Mouse (Mus musculus): ENCODE measurements around the gene Ptprn2.

Gene Ptprn2

DNA sequence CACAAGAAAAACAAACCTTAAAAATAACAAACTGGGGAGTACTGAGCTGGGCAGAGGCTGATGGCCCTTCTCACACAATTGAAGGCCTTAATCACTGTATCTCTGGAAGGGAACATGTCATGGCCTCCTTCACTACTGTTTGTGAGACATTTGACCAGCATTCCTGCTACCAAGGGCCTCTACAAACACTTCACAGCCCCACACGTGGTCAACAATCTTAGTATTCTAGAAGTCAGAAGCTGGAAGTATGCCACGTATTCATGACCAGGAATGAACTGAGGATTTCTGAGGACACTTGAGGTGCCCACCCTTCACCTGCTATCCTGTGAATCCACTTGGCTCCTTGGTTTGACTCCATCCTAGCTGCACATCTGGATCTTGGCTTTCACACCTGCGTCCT lies 302.8 kb downstream of the Ptprn2 start:
- DNase-seq: no peak

DNA sequence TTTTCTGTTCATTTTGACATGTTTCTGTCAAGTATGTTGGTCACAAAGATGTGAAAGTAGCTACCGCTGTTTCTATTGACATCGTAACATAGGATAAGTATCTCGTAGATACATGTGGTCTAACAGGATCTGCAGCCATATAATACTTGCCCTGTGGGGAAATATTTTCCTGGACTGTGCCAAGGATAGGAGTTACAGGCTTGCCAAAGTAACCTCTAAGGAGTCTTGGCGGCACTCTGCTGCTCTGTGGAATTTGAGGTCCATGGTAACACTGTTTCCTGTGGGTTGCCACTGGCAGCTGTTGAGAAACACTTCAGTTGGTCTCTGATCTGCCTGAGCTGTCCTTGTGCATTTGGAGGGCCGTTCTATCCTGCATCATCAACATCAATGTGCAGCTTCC lies 317.8 kb downstream of the Ptprn2 start:
- no peak for DNase-seq

- DNase-seq: no peak
These were observed 319.2 kb downstream of the Ptprn2 start for GRCm38 (mm10) chr12:116804712-116805111.

- DNase-seq: no peak
These were observed 319.7 kb downstream of the Ptprn2 start for GRCm38 (mm10) chr12:116805129-116805809.

GRCm38 (mm10) chr12:116806089-116806488 lies 320.6 kb downstream of the Ptprn2 start:
- no peak for DNase-seq

- DNase-seq: no peak
These were observed 327.5 kb downstream of the Ptprn2 start for GRCm38 (mm10) chr12:116813012-116813411.

DNA sequence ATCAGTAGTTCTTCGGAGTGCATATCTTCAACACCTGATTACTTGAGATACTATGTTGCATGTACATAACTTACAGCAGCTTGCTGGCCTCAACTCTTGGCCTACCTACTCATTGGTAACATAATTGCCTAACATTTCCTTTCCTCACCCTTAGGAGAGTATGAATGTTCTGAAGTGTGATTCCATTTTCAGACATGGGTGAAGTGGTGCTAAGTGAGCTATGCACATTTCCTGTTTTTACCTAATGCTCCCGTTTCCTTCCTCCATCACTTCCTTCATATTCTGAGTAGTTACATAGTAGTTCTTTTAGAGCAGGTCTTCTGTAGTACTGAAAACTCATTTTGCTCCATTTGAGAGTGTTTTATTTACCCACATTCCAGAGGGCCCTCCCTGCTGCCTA lies 334.3 kb downstream of the Ptprn2 start:
- DNase-seq: no peak

DNA sequence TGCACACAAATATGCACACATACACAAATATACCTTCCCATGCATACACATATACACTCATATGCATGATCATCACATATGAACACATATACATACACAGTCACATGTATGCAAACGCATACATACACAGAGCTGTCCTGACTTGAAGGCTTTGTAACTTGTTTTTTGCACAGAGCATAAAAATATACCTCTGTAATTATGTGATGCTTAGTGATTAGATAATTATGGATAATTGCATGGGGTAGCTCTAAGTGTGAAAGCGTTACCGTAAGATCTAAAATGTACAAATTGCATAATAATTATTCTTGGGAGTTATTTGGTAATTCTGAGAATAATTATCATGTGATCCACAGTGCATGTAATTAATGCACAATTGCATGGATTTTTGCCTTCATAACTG lies 337.8 kb downstream of the Ptprn2 start:
- DNase-seq: no peak

DNA sequence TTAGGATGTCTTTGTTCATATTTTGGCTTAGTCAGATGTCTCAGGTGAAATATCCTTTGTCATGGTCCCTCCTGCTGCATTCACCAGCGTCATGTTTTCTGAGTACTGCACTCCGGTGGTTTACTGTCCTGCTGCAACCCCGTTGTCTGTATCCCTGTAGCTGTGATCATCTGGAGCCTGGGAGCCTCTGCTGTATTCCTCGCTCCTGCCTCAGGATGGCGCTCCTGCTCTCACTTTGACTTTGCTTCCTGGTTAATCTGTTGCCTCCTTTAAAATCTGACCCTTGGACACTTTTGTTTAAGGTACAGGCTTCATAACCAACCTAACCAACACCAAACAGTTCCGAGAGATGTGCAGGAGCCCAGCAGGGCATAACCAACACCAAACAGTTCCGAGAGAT lies 342.2 kb downstream of the Ptprn2 start:
- DNase-seq: no peak

DNA sequence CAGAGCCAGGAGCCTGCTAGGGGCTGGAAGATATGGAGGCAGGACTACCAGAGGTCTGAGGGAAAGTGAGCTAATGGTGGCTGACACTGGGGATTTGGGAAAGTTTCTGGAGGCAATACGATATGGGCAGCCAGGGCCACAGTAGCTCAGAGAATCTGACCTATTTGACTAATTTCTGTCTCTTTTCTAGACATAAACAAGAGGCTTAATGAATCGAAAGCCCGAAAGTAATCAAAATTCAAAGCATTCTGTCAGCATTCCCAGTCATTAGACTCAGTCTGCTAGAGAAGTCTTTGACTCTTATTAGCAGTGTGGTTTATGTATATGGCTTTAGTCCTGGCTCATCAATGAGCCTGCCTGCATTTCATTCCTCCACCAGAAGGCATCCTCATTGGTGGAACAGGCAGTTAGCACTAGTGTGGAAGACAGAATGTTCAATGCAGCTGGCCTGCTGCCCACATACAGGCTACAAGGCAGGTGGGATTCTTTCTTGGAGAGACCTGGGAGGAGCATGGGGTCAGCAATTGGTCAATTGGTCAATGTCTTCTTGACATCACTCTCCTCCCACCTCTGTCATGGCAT lies 353.2 kb downstream of the Ptprn2 start:
- no peak for DNase-seq

DNA sequence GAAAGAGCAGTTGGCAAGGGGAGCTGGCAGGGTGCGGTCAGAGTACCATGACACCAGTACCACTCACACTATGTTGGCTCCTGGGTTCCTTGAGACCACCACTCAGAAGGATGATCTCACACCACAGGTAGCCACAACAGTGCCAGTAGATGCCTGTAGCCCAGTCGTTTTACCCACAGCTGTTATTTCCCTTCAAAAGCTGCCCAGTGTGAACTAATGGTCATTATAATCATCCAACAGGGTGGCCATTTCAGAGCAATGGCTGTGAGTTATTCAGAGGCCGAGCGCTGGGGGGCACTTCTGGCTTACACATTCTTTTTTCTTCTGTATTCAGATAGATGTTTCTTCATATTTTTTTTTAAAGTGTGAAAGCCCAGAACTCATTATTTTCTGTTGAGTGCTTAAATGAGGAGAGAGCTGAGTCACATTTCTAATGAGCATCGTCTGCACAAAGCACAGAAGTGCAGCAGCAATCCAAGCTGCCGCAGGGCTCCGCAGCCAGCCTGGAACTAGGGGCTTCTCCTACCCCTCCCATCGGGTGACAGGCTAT lies 357.3 kb downstream of the Ptprn2 start:
- DNase-seq: no peak

DNA sequence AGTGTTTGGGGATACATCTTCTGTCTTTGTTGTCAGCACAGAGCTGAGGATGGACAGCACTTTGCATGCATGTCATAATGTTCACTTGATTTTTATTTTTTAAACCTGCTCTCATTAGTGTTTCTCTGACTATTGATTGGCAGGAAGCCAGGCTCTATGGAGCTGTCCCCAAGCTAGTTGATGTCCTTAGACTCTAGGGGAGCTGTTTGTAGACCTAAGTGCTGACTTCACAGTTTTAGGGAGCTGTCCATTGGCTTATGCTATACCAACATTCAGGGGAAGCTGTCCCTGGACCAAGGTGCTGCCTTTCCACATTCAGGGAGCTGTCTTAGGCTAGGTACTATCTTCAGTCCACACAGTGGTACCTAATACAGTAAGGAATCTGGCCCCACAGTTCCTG lies 360.7 kb downstream of the Ptprn2 start:
- no peak for DNase-seq

DNA sequence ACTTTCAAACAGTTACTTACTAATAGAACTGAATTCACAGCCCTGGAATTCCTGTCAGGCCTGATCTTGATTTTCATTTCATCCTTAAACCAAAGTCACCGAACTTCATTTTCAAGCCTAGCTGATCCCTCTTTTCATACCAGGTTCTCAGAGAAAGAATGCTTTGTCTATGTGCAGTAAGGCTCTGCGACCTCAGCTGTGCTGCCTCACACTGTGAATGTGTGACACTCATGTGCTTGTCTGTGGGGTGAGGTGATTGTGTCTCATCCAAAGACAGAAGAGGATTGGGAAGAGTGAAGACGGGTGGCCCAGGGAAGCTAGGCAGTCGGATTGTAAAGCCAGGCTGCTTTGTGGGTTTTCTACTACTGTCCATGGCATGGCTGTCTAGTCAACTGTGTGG lies 361.5 kb downstream of the Ptprn2 start:
- no peak for DNase-seq

DNA sequence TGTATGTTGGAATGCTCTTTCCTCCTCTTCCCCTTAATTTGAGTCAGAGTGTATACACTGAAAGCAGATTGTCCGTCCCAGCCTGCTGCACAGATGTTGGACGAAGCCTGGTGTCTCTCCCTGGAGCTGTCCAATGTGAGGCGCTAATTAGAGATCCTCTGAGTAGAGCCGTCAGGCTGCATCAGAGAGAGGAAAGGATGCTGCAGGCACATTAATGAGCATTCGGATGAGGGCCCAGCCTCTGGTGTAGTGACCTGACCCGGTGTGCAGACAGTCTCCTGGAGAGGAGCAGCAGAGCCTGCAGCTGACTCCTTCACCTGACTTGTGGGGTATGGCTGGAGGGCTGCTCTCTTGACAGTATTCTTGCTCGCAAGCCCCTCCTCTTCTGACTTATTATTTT lies 370.8 kb downstream of the Ptprn2 start:
- no peak for DNase-seq

DNA sequence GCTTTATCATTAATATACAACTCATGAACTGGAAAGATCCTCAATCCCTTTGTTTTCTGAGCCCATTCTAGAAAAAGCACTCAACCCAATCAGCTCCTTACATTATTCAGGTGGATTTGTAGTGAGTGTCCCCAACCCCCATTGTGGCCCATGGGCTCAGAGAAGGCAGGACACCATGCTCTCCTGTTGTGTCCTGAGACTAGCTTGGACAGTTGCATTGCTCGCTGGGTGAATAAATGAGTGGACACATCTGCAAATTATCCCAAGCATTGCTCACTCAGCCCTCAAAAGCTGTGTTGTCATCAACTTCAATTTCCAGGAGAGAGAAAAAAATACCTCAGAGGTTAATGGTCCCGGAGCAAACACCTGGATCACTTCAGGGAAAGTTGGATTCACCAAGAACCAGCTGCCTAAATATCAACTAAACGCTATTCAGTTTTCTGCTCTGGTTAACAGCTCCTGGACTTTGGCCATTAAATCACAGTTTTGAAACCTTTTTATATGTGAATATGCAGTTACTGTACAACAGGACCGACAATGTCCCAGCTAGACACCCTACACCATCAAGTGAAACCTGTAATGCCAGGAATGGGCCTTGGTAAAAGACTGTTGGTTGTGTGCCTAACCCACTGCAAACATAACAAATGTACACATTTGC lies 376.0 kb downstream of the Ptprn2 start:
- DNase-seq: no peak

GRCm38 (mm10) chr12:116863291-116863899 lies 377.9 kb downstream of the Ptprn2 start:
- no peak for DNase-seq

- no peak for DNase-seq
These were observed 388.5 kb downstream of the Ptprn2 start for GRCm38 (mm10) chr12:116873866-116874585.

GRCm38 (mm10) chr12:116887496-116888281 lies 402.2 kb downstream of the Ptprn2 start:
- no peak for DNase-seq

- no peak for DNase-seq
These were observed 403.3 kb downstream of the Ptprn2 start for GRCm38 (mm10) chr12:116888856-116889255.

DNA sequence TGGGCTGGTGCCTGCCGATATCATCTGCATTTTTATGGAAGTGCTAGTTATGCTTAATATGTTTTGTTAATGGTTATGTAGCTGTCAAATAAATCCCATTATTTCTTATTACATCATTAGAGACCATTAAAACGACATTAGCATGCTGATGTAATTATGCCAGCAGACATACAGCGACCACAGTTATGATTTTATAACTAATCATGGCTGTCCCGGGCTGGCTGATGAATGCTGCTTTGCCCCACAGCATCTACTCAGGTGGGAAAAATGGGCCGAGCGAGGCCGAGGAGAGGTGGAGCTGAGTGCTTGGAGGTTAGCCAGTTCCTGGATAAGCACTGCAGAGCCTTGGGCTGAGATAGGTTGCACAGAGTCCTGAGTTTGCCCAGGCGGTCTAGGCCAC lies 407.1 kb downstream of the Ptprn2 start:
- DNase-seq: no peak

DNA sequence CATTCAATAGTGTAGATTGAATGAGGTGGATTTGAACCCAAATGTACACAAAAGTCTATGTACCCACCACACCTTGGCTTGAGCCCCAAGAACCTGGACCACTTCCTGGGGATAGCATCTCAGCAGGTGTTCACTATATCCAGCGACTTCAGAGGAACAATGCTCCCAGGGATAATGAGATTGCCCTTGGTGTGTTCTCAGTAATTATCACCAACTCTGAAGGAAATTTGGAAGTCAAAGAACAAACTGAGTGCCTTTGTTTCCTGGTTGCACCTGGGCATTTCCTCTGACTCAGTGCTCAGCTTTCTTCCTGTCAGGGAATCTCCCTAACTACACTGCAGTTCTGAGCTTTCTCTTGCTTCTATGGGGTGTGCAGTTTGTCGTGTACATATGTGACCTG lies 411.1 kb downstream of the Ptprn2 start:
- no peak for DNase-seq

DNA sequence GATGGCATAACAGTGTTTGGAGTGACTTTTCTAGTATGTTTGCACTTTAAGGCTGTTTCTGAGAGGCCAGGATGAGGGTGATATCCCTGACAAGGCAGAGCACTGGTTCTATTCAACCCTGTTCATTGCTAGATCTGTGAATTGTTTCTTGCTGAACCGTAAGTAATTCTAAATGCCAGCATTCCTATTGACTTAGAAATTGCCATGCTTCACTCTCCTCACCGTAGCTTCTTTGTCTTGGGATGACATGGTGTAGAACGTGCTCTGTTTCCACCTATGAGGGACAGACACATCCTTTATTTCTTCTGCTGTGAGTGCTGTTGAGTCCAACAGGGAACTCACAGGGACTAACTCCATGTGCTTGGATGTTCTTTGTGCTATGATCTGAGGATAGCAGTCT lies 416.3 kb downstream of the Ptprn2 start:
- no peak for DNase-seq

All from spleen, adult 18-20 months (tissue).